In genomic region chr1:185070062-185070852, GRCm38 (mm10) we compare ENCODE assay signal across 10 mouse cellular contexts.
DNase-seq lines count a peak whose midpoint lies in the region; ATAC-seq lines count a peak whose summit lies in the region.
"Had no signal": no experiment of that assay in that cellular context is flagged by ENCODE, and none has a peak within 500 bp of the region (broad histone marks: within the 10 kb centered on the region; RNA-seq: fewer than 3 reads in every experiment).

No protein-coding gene starts in this region.

- ATAC-seq in frontal cortex, adult (ENCODE audit: low TSS enrichment) = peak; percentile 84
- ATAC-seq in liver, embryonic 15.5 days (ENCODE audit: insufficient read depth) = peak; percentile 34; the same call in 1 of the 2 replicates
- peak; percentile 73 for ATAC-seq in intestine, embryonic 16.5 days

- H3K27ac ChIP-seq in liver, embryonic 15.5 days (replicated peaks) = no peak overlapping the region
- H3K27ac ChIP-seq in intestine, embryonic 16.5 days (ENCODE audit: low read length) = peak overlapping the region; percentile 76

- H3K27me3 ChIP-seq in liver, embryonic 15.5 days = no peaks in the 10 kb centered on the region
- H3K27me3 ChIP-seq in intestine, embryonic 16.5 days (replicated peaks; ENCODE audit: control insufficient read depth, insufficient read depth, low read length) = no peaks in the 10 kb centered on the region
- H3K27me3 ChIP-seq: CH12.LX had no signal

- H3K9ac ChIP-seq in liver, embryonic 15.5 days = no peak overlapping the region
- H3K9ac ChIP-seq in intestine, embryonic 16.5 days (ENCODE audit: low read depth, low read length) = no peak overlapping the region

- WGBS in liver, embryonic 15.5 days (ENCODE audit: insufficient replicate concordance) = 59% methylated on average over 10 of the region's 10 CpGs
- 39% methylated on average over 10 of the region's 10 CpGs for WGBS in intestine, embryonic 16.5 days

- 0 out of 2 replicates have a peak, but pooled peaks cover 9% of the 10 kb centered on the region for H3K4me1 ChIP-seq in liver, embryonic 15.5 days (replicated peaks)
- no peaks in the 10 kb centered on the region; the same call in 1 of the 2 replicates for H3K4me1 ChIP-seq in intestine, embryonic 16.5 days (ENCODE audit: control insufficient read depth, insufficient read depth, low read length)

- H3K4me3 ChIP-seq in liver, embryonic 15.5 days (replicated peaks) = no peak overlapping the region
- H3K4me3 ChIP-seq in intestine, embryonic 16.5 days (ENCODE audit: low read length) = no peak overlapping the region

- H3K9me3 ChIP-seq in liver, embryonic 15.5 days (replicated peaks) = no peaks in the 10 kb centered on the region
- H3K9me3 ChIP-seq in intestine, embryonic 16.5 days (ENCODE audit: control insufficient read depth, low read length) = no peaks in the 10 kb centered on the region

- intact Hi-C loops in gastrocnemius, postnatal 14 days (cut with DNase I; ENCODE audit: low total_unique reads) = no loop called here

- DNase-seq in frontal cortex, postnatal 10 days (ENCODE audit: low spot score in 2 of 2) = no peak
- no peak for DNase-seq in liver
- DNase-seq in lung, postnatal 4 days = peak; percentile 19 to 24
- no peak for DNase-seq in urinary bladder, postnatal 14 days (ENCODE audit: low spot score)
- DNase-seq in gastrocnemius, postnatal 14 days = no peak
- DNase-seq: kidney, adult 18-20 months had no signal

- H3K36me3 ChIP-seq in liver, embryonic 15.5 days (replicated peaks) = no peaks in the 10 kb centered on the region
- no peaks in the 10 kb centered on the region for H3K36me3 ChIP-seq in intestine, embryonic 16.5 days (ENCODE audit: control insufficient read depth, insufficient read depth, low read length)

- no peak overlapping the region for H3K4me2 ChIP-seq in liver, embryonic 15.5 days
- H3K4me2 ChIP-seq in intestine, embryonic 16.5 days (ENCODE audit: low read depth, low read length) = peak overlapping the region; percentile 42

Comparison
In these comparisons a context has a peak if more than half of its experiments do, and no peak if none do; other contexts are left out.
1. ATAC-seq: peak in every context shown above with its lines; median percentile 84 in frontal cortex, adult; 73 in intestine, embryonic 16.5 days; 34 in liver, embryonic 15.5 days.
2. DNase-seq: peak in lung, postnatal 4 days (2 of 2); none in frontal cortex, postnatal 10 days (0 of 2), liver (single experiment), urinary bladder, postnatal 14 days (single experiment) and gastrocnemius, postnatal 14 days (single experiment).